Mouse (Mus musculus): Measurements from ENCODE around the gene Rnf8.

GRCm38 (mm10) chr17:29569831-29570230, 44.8 kb upstream of the Rnf8 start:
- TF ChIP-seq CTCF (IDR thresholded peaks at IDR 0.05; ENCODE audit: borderline replicate concordance, insufficient read depth, low read depth, low read length) (no peak), POLR2A (IDR thresholded peaks at IDR 0.05; ENCODE audit: borderline replicate concordance, insufficient read depth, low read length) (no peak)

Measured in cerebellum, adult 2 months (tissue).